Mouse (Mus musculus): ENCODE results near the gene Hhipl1. TPM values are rescaled to one million over a fixed set of nuclear protein-coding genes. Genes with fewer than 3 reads are reported as not detected.
A peak's percentile ranks its signal among the peaks of the same experiment; 100 is the strongest.

Hhipl1 gene
- 2.0 and 2.3 TPM in 2 replicates for polyA plus RNA-seq (2014; fragmentation: Nextera tagmentation; extraction: Ambion mirVana)

DNA sequence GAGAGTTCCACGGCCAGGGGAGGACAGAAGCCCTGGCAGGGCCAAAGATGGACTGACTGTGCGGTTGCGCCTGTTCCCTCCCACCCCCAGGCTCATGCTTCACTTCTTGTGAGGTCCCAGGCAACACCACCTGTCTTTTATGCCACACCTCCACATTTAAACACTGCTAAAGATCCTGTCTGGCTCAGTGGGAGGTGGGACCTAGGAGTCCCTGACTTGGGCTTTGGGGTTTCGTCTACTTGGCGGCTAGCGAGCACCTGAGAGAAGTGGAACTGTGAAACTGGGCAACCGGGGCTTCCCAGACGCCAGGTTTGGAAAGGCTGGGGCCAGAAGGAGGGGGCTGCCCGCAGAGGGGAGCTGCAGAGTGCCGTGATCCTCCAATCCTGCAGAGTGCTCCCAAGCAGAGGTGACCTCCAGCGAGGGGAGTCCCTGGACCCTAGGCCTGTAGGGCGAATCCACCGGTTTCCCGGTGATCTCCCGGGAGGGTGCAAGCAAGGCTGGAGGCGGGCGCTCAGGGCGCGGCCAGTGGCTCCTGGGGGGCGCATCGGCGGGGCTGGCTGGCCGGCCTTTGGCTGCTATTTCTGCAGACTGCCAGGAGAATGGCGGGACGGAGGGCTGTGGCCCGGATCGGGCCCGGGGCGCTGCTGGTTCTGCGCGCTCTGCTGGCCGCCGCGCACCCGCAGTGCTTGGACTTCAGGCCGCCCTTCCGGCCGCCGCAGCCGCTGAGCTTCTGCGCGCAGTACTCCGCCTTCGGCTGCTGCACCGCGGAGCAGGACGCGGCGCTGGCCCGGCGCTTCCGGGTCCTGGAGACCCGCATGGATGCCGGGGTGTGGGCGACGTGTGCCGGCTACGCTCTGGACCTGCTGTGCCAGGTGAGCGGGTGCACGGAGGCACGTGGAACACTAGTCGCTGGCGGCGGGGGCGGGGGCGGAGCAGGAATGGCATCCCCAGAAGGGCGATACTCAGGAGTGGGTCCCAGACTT lies at the start of gene Hhipl1:
TSS of gene Hhipl1 (plus strand) at position 459 of the 983 bp plus-strand sequence.
- H3K4me3 ChIP-seq (ENCODE audit: low read depth, low read length) = peak within 1 kb of the TSS; percentile 45
- H3K4me1 ChIP-seq (ENCODE audit: control insufficient read depth, insufficient read depth, low read length) = peaks cover 3% of the 10 kb centered on the region; the same call in 1 of the 2 replicates
- WGBS = 4% methylated on average over 67 of the region's 67 CpGs
- no peaks in the 10 kb centered on the region for H3K9me3 ChIP-seq (ENCODE audit: control insufficient read depth, low read length)
- H3K36me3 ChIP-seq (ENCODE audit: control insufficient read depth, insufficient read depth, low read length) = no peaks in the 10 kb centered on the region
- ATAC-seq (ENCODE audit: low read depth) = peak; percentile 66; the same call in 1 of the 2 replicates
- peak within 1 kb of the TSS; percentile 98 for H3K4me2 ChIP-seq (ENCODE audit: low read depth, low read length)
- H3K27me3 ChIP-seq (ENCODE audit: control insufficient read depth, insufficient read depth, low read length) = no peaks in the 10 kb centered on the region
- peak within 1 kb of the TSS; percentile 74 for H3K9ac ChIP-seq (replicated peaks; ENCODE audit: low read depth, low read length)
- no peak within 1 kb of the TSS for H3K27ac ChIP-seq (ENCODE audit: low read depth, low read length)

DNA sequence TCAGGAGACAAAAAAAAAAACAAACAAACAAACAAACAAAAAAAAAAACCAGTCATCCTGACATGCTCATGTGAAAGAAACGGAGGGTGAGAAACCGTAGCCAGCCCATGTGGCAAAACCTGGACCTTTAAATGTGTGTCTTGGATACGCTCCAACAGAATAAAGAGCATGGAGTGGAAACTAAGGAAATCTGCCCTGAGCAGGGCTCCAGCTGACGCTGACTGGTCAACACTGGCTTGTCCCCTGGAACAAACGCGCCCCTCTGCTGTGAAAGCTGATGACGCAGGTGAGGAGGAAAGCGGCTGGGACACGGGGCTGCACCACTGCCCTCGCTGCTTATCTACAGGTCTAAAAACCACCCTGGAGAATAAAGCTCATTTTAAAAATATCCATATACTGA lies 49.3 kb upstream of the Hhipl1 start:
- no peak for ATAC-seq (ENCODE audit: low read depth)
- Histone ChIP-seq H3K27ac (ENCODE audit: low read depth, low read length) (no peak overlapping the region), H3K36me3 (ENCODE audit: control insufficient read depth, insufficient read depth, low read length) (no peaks in the 10 kb centered on the region), H3K4me1 (ENCODE audit: control insufficient read depth, insufficient read depth, low read length) (peaks cover 46% of the 10 kb centered on the region), H3K9me3 (ENCODE audit: control insufficient read depth, low read length) (no peaks in the 10 kb centered on the region), H3K27me3 (ENCODE audit: control insufficient read depth, insufficient read depth, low read length) (no peaks in the 10 kb centered on the region), H3K4me3 (ENCODE audit: low read depth, low read length) (no peak overlapping the region), H3K4me2 (ENCODE audit: low read depth, low read length) (no peak overlapping the region), H3K9ac (replicated peaks; ENCODE audit: low read depth, low read length) (no peak overlapping the region)
- WGBS = 45% methylated on average over 10 of the region's 10 CpGs

DNA sequence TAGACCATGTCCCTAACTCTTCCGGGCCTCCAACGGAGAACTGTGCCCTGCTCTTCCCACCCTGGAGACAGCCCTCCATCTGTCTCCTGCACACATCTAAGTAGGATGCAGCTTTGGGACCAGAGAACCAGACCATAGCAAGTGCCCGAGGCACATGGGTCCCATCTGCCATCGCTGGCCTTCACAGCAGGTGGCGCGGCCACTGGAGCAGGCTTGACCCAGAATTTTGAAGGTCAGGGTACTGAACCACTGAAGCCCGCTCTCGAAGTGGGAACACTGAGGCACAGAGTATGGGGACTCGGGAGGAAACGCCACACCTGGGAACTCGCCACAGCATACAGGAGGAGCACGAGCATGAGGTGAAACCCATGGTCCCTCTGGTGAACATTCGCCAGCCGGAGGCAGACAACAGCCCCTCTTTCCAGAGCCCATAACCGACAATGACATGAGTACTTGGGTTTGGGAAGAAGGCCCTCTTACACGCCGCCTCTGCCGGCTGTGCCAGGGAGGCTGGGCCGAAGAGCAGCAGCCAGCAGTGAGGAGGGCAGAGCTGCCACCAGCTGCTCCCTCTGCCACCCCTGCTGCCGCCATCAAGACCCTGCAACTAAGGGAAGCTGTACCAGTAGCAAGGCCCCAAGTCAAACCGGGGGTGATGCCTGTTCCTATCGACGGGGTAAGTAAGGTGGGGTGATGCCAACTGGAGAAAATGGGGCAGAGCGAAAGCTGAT lies 46.6 kb upstream of the Hhipl1 start:
- no peaks in the 10 kb centered on the region for H3K36me3 ChIP-seq (ENCODE audit: control insufficient read depth, insufficient read depth, low read length)
- no peak overlapping the region for H3K4me3 ChIP-seq (ENCODE audit: low read depth, low read length)
- no peaks in the 10 kb centered on the region for H3K27me3 ChIP-seq (ENCODE audit: control insufficient read depth, insufficient read depth, low read length)
- ATAC-seq (ENCODE audit: low read depth) = no peak
- peaks cover 52% of the 10 kb centered on the region for H3K4me1 ChIP-seq (ENCODE audit: control insufficient read depth, insufficient read depth, low read length)
- WGBS = 65% methylated on average over 24 of the region's 24 CpGs
- H3K4me2 ChIP-seq (ENCODE audit: low read depth, low read length) = no peak overlapping the region
- no peak overlapping the region for H3K9ac ChIP-seq (replicated peaks; ENCODE audit: low read depth, low read length)
- peak overlapping the region; percentile 34; the same call in 1 of the 2 replicates for H3K27ac ChIP-seq (ENCODE audit: low read depth, low read length)
- no peaks in the 10 kb centered on the region for H3K9me3 ChIP-seq (ENCODE audit: control insufficient read depth, low read length)

DNA sequence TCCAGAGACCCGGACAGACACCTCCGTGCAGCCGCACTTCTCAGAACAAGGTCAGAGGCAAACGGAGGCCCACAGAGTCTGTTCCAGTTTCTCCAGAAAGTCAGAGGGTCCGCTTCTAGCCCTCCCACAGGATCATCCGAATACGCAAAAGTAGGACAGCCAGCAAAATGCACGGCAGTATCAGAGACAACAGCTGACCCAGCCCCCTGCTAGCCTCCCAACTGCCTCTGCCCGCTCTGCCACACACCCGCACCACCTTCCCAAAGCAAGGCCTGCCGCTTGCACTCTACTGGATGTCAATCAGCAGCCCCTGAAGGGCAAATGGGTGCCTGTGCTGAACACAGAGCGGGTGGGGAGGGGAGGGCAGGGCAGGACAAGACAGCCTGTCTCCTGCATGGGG lies 45.1 kb upstream of the Hhipl1 start:
- H3K9me3 ChIP-seq (ENCODE audit: control insufficient read depth, low read length) = no peaks in the 10 kb centered on the region
- H3K27me3 ChIP-seq (ENCODE audit: control insufficient read depth, insufficient read depth, low read length) = no peaks in the 10 kb centered on the region
- WGBS = 84% methylated on average over 12 of the region's 12 CpGs
- H3K27ac ChIP-seq (ENCODE audit: low read depth, low read length) = no peak overlapping the region
- H3K4me2 ChIP-seq (ENCODE audit: low read depth, low read length) = no peak overlapping the region
- H3K36me3 ChIP-seq (ENCODE audit: control insufficient read depth, insufficient read depth, low read length) = no peaks in the 10 kb centered on the region
- no peak for ATAC-seq (ENCODE audit: low read depth)
- no peak overlapping the region for H3K4me3 ChIP-seq (ENCODE audit: low read depth, low read length)
- no peak overlapping the region for H3K9ac ChIP-seq (replicated peaks; ENCODE audit: low read depth, low read length)
- peaks cover 57% of the 10 kb centered on the region for H3K4me1 ChIP-seq (ENCODE audit: control insufficient read depth, insufficient read depth, low read length)

DNA sequence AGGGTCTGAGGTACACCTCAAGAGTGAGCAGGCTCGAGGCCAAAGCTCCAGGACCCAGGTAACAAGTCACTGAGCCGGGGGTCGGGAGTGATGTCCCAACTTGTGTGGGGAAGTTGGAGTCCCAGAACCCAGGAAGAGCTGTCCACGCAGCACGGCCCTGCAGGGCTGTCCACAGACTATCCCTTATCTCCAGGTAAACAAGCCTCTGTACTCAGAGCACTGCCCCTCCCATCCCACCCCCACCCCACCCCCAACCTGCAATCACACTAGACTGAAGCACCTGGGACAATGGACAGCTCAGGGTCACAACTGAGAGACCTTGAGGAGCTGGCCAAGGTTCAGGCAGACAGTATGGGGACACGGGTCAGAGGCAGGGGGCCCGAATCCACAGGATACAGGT lies 41.2 kb upstream of the Hhipl1 start:
- Histone ChIP-seq H3K4me1 (ENCODE audit: control insufficient read depth, insufficient read depth, low read length) (peaks cover 61% of the 10 kb centered on the region), H3K36me3 (ENCODE audit: control insufficient read depth, insufficient read depth, low read length) (no peaks in the 10 kb centered on the region), H3K9me3 (ENCODE audit: control insufficient read depth, low read length) (no peaks in the 10 kb centered on the region), H3K27ac (ENCODE audit: low read depth, low read length) (peak overlapping the region; percentile 48; the same call in 1 of the 2 replicates), H3K27me3 (ENCODE audit: control insufficient read depth, insufficient read depth, low read length) (no peaks in the 10 kb centered on the region), H3K4me2 (ENCODE audit: low read depth, low read length) (no peak overlapping the region), H3K9ac (replicated peaks; ENCODE audit: low read depth, low read length) (no peak overlapping the region), H3K4me3 (ENCODE audit: low read depth, low read length) (no peak overlapping the region)
- 72% methylated on average over 7 of the region's 7 CpGs for WGBS
- ATAC-seq (ENCODE audit: low read depth) = no peak

DNA sequence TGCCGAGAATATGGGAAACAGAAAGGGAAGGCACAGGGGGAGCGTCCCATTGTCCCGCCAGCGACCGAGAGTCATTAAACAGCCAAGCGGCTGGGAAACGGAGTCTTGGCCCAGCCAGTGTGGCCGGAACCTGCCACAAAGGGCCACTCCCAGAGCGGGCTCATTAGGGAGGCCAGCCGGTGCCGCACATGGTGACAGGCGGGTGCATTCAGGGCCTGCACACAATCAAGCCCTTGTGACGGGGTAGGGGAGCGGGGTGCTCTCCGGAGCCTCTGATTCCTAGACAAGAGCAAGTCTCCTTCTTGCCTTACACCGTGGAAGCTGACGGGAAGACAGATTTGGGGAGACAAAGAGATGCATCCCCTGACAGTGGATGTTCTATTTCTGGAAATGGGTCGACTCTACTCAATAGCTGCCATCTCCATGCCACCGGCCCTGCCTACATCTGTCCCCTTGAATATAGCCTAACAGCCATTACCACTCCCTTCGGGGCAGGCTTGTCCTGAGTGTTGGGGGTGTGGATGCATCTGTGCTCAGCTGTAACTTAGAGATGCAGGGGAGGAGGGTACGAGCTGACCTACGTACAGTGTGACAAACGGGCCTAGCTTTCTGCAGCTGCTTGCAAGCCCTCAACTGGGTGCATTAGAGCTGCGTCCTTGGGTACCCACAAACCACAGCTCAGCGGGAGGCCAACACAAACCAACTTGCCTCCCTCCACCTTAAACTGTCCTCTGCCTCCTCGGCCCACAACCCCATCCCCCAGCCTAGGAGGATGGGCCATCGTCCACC lies 40.0 kb upstream of the Hhipl1 start:
- Histone ChIP-seq H3K9me3 (ENCODE audit: control insufficient read depth, low read length) (no peaks in the 10 kb centered on the region), H3K9ac (replicated peaks; ENCODE audit: low read depth, low read length) (peak overlapping the region; percentile 52), H3K4me1 (ENCODE audit: control insufficient read depth, insufficient read depth, low read length) (peaks cover 71% of the 10 kb centered on the region), H3K4me2 (ENCODE audit: low read depth, low read length) (peak overlapping the region; percentile 45), H3K36me3 (ENCODE audit: control insufficient read depth, insufficient read depth, low read length) (no peaks in the 10 kb centered on the region), H3K27me3 (ENCODE audit: control insufficient read depth, insufficient read depth, low read length) (no peaks in the 10 kb centered on the region), H3K4me3 (ENCODE audit: low read depth, low read length) (peak overlapping the region; percentile 6; the same call in 1 of the 2 replicates), H3K27ac (ENCODE audit: low read depth, low read length) (peak overlapping the region; percentile 88)
- 6% methylated on average over 27 of the region's 27 CpGs for WGBS
- ATAC-seq (ENCODE audit: low read depth) = peak; percentile 76

DNA sequence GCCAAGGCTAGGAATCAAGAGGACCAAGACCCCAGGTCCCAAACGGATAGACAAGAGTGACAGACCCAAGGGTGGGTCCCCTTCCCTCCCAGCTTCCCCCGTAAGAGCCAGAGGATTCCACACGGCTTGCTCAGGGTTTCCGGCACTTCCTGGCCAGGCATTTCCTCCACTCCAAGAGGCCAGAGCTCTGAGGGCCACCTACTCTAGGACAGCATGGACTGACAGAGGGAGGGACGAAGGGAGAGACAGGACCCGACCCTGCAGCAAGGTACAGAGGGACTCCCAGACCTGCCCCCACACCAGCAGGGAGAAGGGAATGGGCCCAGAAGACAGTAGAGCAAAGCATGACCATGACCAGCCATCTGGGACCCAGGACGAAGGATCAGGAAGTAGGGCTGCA lies 38.4 kb upstream of the Hhipl1 start:
- Histone ChIP-seq H3K27ac (ENCODE audit: low read depth, low read length) (no peak overlapping the region), H3K9ac (replicated peaks; ENCODE audit: low read depth, low read length) (no peak overlapping the region), H3K9me3 (ENCODE audit: control insufficient read depth, low read length) (no peaks in the 10 kb centered on the region), H3K27me3 (ENCODE audit: control insufficient read depth, insufficient read depth, low read length) (no peaks in the 10 kb centered on the region), H3K4me1 (ENCODE audit: control insufficient read depth, insufficient read depth, low read length) (peaks cover 83% of the 10 kb centered on the region), H3K4me2 (ENCODE audit: low read depth, low read length) (no peak overlapping the region), H3K4me3 (ENCODE audit: low read depth, low read length) (no peak overlapping the region), H3K36me3 (ENCODE audit: control insufficient read depth, insufficient read depth, low read length) (no peaks in the 10 kb centered on the region)
- 77% methylated on average over 7 of the region's 7 CpGs for WGBS
- no peak for ATAC-seq (ENCODE audit: low read depth)

DNA sequence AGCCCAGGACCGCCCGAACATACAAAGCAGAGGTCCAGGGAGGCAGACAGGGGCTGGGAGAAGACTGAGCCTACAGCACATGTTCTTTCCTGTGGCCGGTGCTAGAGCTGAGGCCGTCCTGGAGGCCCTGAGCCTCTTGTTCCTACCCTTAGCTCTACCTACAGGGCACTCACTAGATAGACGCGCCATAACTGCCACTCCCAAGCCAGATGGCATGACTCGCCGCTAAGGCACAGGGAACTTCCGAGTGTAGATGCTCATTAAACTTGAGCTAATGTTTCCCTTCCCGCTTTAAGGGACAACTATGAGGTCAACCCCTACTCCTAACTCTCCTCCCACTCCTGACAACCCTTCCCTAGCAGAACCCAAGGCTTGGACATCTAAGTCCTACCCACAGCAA lies 37.1 kb upstream of the Hhipl1 start:
- Histone ChIP-seq H3K4me2 (ENCODE audit: low read depth, low read length) (no peak overlapping the region), H3K4me1 (ENCODE audit: control insufficient read depth, insufficient read depth, low read length) (peaks cover 84% of the 10 kb centered on the region), H3K27ac (ENCODE audit: low read depth, low read length) (no peak overlapping the region), H3K27me3 (ENCODE audit: control insufficient read depth, insufficient read depth, low read length) (no peaks in the 10 kb centered on the region), H3K9ac (replicated peaks; ENCODE audit: low read depth, low read length) (no peak overlapping the region), H3K4me3 (ENCODE audit: low read depth, low read length) (no peak overlapping the region), H3K36me3 (ENCODE audit: control insufficient read depth, insufficient read depth, low read length) (no peaks in the 10 kb centered on the region), H3K9me3 (ENCODE audit: control insufficient read depth, low read length) (no peaks in the 10 kb centered on the region)
- WGBS = 83% methylated on average over 10 of the region's 10 CpGs
- ATAC-seq (ENCODE audit: low read depth) = no peak
